Mouse (Mus musculus) forebrain, embryonic 14.5 days (tissue): ENCODE measurements around the gene Gm45837. TPM values are rescaled to one million over a fixed set of nuclear protein-coding genes. Genes with fewer than 3 reads are reported as not detected.

Source experiments
- ATAC-seq: fragments of 200-750 bp; cut with Nextera tagmentation; 2 replicates; pipeline ENCODE4 v1.8.0; 2017; ENCODE audit warnings: mild to moderate bottlenecking, moderate library complexity
- DNase-seq: peaks from one replicate; pipeline ENCODE4 v3.0.0-alpha.2; 2015; ENCODE audit warnings: low spot score
- H3K27ac ChIP-seq: fragments of 300-500 bp; sonication (generic); 2 replicates; pipeline ENCODE4 v1.5.1; 2014; ENCODE audit warnings: low read depth, mild to moderate bottlenecking, control low read depth, low read length, moderate library complexity
- H3K27me3 ChIP-seq: fragments of 300-500 bp; sonication (generic); replicated peaks from 2 replicates; pipeline ENCODE4 v1.6.1; 2014; ENCODE audit warnings: low read length, control low read depth, mixed read lengths; ENCODE audit not compliant: control insufficient read depth, insufficient read depth
- H3K36me3 ChIP-seq: fragments of 300-500 bp; sonication (generic); 2 replicates; pipeline ENCODE4 v1.6.1; 2014; ENCODE audit warnings: low read length, control low read depth; ENCODE audit not compliant: control insufficient read depth, insufficient read depth
- H3K4me1 ChIP-seq: fragments of 300-500 bp; sonication (generic); 2 replicates; pipeline ENCODE4 v1.6.1; 2014; ENCODE audit warnings: antibody characterized with exemption, low read length, control low read depth; ENCODE audit not compliant: control insufficient read depth, insufficient read depth
- H3K4me2 ChIP-seq: fragments of 300-500 bp; sonication (generic); 2 replicates; pipeline ENCODE4 v1.6.1; 2014; ENCODE audit warnings: mild to moderate bottlenecking, control low read depth, low read length
- H3K4me3 ChIP-seq: fragments of 300-500 bp; sonication (generic); 2 replicates; pipeline ENCODE4 v1.5.1; 2014; ENCODE audit warnings: low read depth, low read length, control low read depth
- H3K9ac ChIP-seq: fragments of 300-500 bp; sonication (generic); 2 replicates; pipeline ENCODE4 v1.6.1; 2014; ENCODE audit warnings: mild to moderate bottlenecking, low read length, control low read depth, moderate library complexity
- H3K9me3 ChIP-seq: fragments of 300-500 bp; sonication (generic); replicated peaks from 2 replicates; pipeline ENCODE4 v1.6.1; 2016; ENCODE audit warnings: low read length, control low read depth, mixed read lengths; ENCODE audit not compliant: control insufficient read depth
- WGBS: fragments of 180-500 bp; shearing (Covaris S2); extraction: QIAGEN DNeasy Blood & Tissue Kit; methylation state at CpG from one replicate; pipeline ENCODE4 v1.1.7; 2014; 5-methylcytosine and 5-hydroxymethylcytosine counted together
- polyA plus RNA-seq: library from polyadenylated mRNA; unstranded; fragments of >200 nt; fragmentation: Nextera tagmentation; extraction: Ambion mirVana; gene quantifications from 2 replicates; pipeline ENCODE4 v1.2.1, GENCODE M21; 2014

Gm45837 gene
- polyA plus RNA-seq, 1 experiment from 2014 or later, result not detected

DNA sequence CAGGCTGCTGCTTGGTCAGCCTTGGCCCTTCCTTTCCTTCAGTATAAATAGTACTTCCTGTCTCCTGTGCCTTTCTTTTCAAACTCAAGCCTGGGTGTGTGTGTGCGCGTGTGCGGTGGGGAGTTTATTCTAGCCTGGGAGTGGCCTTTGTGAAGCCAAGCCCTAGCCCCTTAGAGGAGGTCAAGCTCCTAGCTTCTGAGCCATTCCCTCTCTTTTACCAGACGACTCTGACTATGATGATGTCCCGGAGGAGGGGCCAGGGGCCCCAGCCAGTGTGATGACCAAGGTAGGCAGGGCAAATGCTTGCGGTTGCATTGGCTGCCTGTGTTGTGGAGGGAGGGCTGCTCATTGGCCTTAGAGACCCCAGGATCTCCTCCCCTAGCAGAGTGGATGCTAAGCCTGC, 25.4 kb upstream of the Gm45837 start:
- WGBS, result 54% methylated on average over 6 of the region's 6 CpGs
- H3K4me1 ChIP-seq, result no peaks in the 10 kb centered on the region
- H3K9ac ChIP-seq, result no peak overlapping the region
- H3K4me3 ChIP-seq, result no peak overlapping the region
- H3K9me3 ChIP-seq, result no peaks in the 10 kb centered on the region
- no peaks in the 10 kb centered on the region for H3K27me3 ChIP-seq
- H3K27ac ChIP-seq, result no peak overlapping the region
- no peaks in the 10 kb centered on the region for H3K36me3 ChIP-seq
- ATAC-seq, result no peak
- no peak for DNase-seq
- H3K4me2 ChIP-seq, result no peak overlapping the region

GRCm38 (mm10) chr7:101385866-101386452, 24.7 kb upstream of the Gm45837 start:
- 74% methylated on average over 10 of the region's 10 CpGs for WGBS
- Histone ChIP-seq H3K4me2 (no peak overlapping the region), H3K36me3 (no peaks in the 10 kb centered on the region), H3K9ac (no peak overlapping the region), H3K9me3 (no peaks in the 10 kb centered on the region), H3K4me3 (no peak overlapping the region), H3K27ac (no peak overlapping the region), H3K27me3 (no peaks in the 10 kb centered on the region), H3K4me1 (no peaks in the 10 kb centered on the region)
- DNase-seq (no peak), ATAC-seq (no peak)

DNA sequence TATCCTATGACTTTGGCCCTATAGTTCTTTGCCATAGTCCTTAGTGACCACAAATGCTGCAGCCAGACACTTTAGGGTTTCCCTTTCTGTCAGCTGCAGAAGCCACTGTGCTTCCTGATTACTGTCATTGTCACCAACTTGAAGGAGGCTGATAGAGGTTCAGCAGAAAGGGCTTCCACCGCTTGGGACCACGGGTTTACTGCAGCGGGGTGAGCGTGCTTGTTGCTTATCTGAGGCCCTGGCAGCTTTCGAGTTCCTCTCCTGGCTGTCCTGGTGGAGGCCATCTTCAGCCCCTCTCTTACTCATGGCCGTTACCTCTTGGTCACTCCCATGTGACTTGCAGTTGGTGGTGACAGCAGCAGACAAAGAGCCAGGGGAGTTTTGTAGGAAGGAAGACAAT, 21.4 kb upstream of the Gm45837 start:
- Histone ChIP-seq H3K36me3 (no peaks in the 10 kb centered on the region), H3K27ac (no peak overlapping the region), H3K9ac (no peak overlapping the region), H3K4me3 (no peak overlapping the region), H3K27me3 (no peaks in the 10 kb centered on the region), H3K4me1 (no peaks in the 10 kb centered on the region), H3K9me3 (no peaks in the 10 kb centered on the region), H3K4me2 (no peak overlapping the region)
- DNase-seq (no peak), ATAC-seq (no peak)
- 88% methylated on average over 6 of the region's 6 CpGs for WGBS

DNA sequence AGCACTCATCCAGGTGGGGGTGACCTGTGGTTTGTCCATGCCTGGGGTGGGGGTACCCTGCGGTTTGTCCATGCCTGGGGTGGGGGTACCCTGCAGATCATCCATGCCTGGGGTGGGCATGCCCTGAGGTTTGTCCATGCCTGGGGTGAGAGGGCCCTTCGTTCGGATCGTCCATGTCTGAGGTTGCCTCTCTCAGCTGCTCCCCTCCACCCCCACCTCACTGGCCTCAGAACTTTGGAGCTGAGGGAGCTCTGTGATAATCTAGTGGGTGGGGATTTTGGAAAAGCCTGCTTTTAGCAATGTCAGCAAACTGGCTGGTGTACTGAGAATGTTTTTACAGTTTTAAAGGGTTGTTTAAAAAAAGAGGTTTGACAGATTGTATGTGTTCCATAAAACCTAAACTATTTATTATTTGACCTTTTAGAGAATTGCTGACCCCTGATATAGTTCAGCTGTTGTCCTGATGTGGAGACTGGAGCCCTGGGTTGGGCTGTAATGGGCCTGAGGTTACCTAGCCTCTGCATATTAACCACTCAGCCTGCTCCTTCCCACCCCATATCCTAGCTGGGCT, 18.7 kb upstream of the Gm45837 start:
- WGBS, result 78% methylated on average over 4 of the region's 4 CpGs
- Histone ChIP-seq H3K9me3 (no peaks in the 10 kb centered on the region), H3K4me3 (no peak overlapping the region), H3K36me3 (no peaks in the 10 kb centered on the region), H3K27ac (no peak overlapping the region; the same call in 1 of the 2 replicates), H3K9ac (no peak overlapping the region), H3K27me3 (no peaks in the 10 kb centered on the region), H3K4me2 (no peak overlapping the region), H3K4me1 (no peaks in the 10 kb centered on the region)
- ATAC-seq, result no peak
- no peak for DNase-seq

- Histone ChIP-seq H3K36me3 (no peaks in the 10 kb centered on the region), H3K9ac (no peak overlapping the region)
Measured at GRCm38 (mm10) chr7:101393015-101393414, 17.7 kb upstream of the Gm45837 start.

DNA sequence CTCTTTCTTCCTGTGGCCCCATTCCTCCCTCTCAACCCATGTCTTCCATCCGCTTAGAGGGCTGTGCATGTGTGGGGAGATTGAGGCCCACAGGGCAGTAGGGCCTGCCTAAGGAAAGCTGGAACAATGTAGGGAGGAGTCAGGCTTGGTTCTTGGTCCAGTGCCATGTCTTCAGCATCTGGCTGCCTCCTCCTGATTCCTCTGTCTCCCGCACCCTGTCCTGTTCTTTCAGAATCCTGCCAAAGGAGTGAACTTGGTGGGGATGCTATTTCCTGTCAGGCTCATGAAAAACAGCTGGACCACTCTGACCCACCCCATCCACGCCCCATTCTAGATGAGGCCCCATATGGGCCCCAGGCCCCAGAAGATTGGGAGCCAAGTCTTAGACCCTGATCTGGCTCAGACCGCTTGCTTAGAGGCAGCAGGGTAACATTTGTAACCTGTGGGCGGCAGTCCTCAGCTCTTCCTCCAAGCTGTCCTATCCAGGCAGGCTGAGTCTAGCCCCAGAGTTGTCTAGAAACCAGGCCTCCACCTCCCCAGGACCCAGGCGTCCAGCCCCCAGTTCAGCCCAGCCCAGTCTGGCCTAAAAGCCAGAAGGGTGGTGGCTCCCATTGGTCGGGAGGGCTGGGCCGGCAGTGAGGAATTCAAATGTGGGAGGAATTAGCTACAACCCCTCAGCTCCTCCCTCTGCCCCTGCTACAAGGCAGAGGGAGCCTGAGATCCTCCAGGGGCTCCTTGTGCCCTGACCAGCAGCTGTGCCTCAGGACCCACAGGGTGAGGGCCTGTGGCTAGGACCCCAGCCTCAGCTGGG, 16.8 kb upstream of the Gm45837 start:
- Histone ChIP-seq H3K27ac (no peak overlapping the region), H3K36me3 (no peaks in the 10 kb centered on the region), H3K9ac (no peak overlapping the region), H3K27me3 (no peaks in the 10 kb centered on the region), H3K4me2 (no peak overlapping the region), H3K4me3 (no peak overlapping the region), H3K9me3 (no peaks in the 10 kb centered on the region), H3K4me1 (no peaks in the 10 kb centered on the region)
- WGBS, result 40% methylated on average over 8 of the region's 8 CpGs
- ATAC-seq (no peak), DNase-seq (no peak)

More at GRCm38 (mm10) chr7:101393015-101393414, 17.7 kb upstream of the Gm45837 start:
- Histone ChIP-seq H3K4me3 (no peak overlapping the region), H3K27me3 (no peaks in the 10 kb centered on the region), H3K27ac (no peak overlapping the region; the same call in 1 of the 2 replicates), H3K4me1 (no peaks in the 10 kb centered on the region), H3K9me3 (no peaks in the 10 kb centered on the region), H3K4me2 (no peak overlapping the region)
- no peak for DNase-seq
- ATAC-seq, result no peak
- whole genome bisulfite sequencing, result 51% methylated on average over 4 of the region's 4 CpGs

DNA sequence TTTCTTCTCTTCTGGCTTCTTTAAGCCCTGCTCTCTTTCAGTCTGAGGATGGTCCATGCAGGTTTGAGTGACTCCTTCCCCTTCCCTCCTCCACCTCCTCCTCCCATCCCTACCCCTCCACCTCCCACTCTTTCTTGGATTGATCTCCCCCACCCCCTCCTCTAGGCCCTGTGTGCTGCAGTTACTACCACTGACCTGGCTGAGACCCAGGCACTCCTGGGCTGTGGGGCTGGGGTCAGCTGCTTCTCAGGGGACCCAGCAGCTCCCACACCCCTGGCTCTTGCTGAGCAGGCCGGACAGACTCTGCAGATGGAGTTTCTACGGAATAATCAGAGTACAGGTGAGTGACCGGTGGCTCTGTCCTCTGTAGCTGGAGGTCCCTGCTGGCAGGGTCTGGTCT, 16.1 kb upstream of the Gm45837 start:
- 72% methylated on average over 3 of the region's 3 CpGs for WGBS
- no peak for DNase-seq
- Histone ChIP-seq H3K27me3 (no peaks in the 10 kb centered on the region), H3K9ac (no peak overlapping the region), H3K36me3 (no peaks in the 10 kb centered on the region), H3K4me3 (no peak overlapping the region), H3K4me1 (no peaks in the 10 kb centered on the region), H3K4me2 (no peak overlapping the region), H3K27ac (no peak overlapping the region), H3K9me3 (no peaks in the 10 kb centered on the region)
- no peak for ATAC-seq

- WGBS, result 95% methylated on average over 2 of the region's 2 CpGs
- Histone ChIP-seq H3K9ac (no peak overlapping the region), H3K27ac (no peak overlapping the region), H3K4me2 (no peak overlapping the region), H3K9me3 (no peaks in the 10 kb centered on the region), H3K27me3 (no peaks in the 10 kb centered on the region), H3K4me3 (no peak overlapping the region), H3K36me3 (no peaks in the 10 kb centered on the region), H3K4me1 (no peaks in the 10 kb centered on the region)
- ATAC-seq (no peak), DNase-seq (no peak)
Measured at GRCm38 (mm10) chr7:101395471-101395870, 15.2 kb upstream of the Gm45837 start.

GRCm38 (mm10) chr7:101397175-101397574, 13.5 kb upstream of the Gm45837 start:
- no peak for DNase-seq
- Histone ChIP-seq H3K27ac (no peak overlapping the region), H3K4me3 (no peak overlapping the region), H3K4me2 (no peak overlapping the region), H3K36me3 (no peaks in the 10 kb centered on the region), H3K4me1 (no peaks in the 10 kb centered on the region), H3K9ac (no peak overlapping the region), H3K27me3 (no peaks in the 10 kb centered on the region), H3K9me3 (no peaks in the 10 kb centered on the region)
- 89% methylated on average over 4 of the region's 4 CpGs for WGBS
- ATAC-seq, result no peak
